Mouse (Mus musculus) lung, postnatal 10 days (tissue): ENCODE results near the gene Cops7a.

Source experiments
- DNase-seq: peaks from one replicate; pipeline ENCODE4 v3.0.0; 2021

Cops7a gene

GRCm38 (mm10) chr6:124917518-124918330, 47.6 kb downstream of the Cops7a start:
- DNase-seq, result peak; percentile 96

GRCm38 (mm10) chr6:124916695-124917517, 48.4 kb downstream of the Cops7a start:
- peak; percentile 95 for DNase-seq

- DNase-seq, result no peak
Measured at GRCm38 (mm10) chr6:124915942-124916694, 49.2 kb downstream of the Cops7a start.

- no peak for DNase-seq
Measured at GRCm38 (mm10) chr6:124915160-124915941, 50.0 kb downstream of the Cops7a start.

- no peak for DNase-seq
Measured at GRCm38 (mm10) chr6:124914511-124914910, 50.8 kb downstream of the Cops7a start.

GRCm38 (mm10) chr6:124913721-124914285, 51.5 kb downstream of the Cops7a start:
- no peak for DNase-seq

GRCm38 (mm10) chr6:124913214-124913613, 52.1 kb downstream of the Cops7a start:
- DNase-seq, result no peak

GRCm38 (mm10) chr6:124911533-124912218, 53.7 kb downstream of the Cops7a start, which contains the start of gene Lag3:
Lag3 (minus strand) TSS chr6:124911705.
- peak; percentile 52 for DNase-seq

- no peak for DNase-seq
Measured at GRCm38 (mm10) chr6:124910032-124910431, 55.3 kb downstream of the Cops7a start.
